Mouse (Mus musculus): Measurements from ENCODE around the gene Nr0b1.

- TF ChIP-seq CTCF (IDR thresholded peaks at IDR 0.05; ENCODE audit: insufficient read depth, low read length): no peak
- no peak for TF ChIP-seq POLR2A (IDR thresholded peaks at IDR 0.05; ENCODE audit: borderline replicate concordance, extremely low read depth, low read depth, low read length)
Observed at GRCm38 (mm10) chrX:86191614-86192419, at the start of gene Nr0b1.

Data from lung, adult 2 months (tissue).